Mouse (Mus musculus): ENCODE results near the gene Scrg1.

DNA sequence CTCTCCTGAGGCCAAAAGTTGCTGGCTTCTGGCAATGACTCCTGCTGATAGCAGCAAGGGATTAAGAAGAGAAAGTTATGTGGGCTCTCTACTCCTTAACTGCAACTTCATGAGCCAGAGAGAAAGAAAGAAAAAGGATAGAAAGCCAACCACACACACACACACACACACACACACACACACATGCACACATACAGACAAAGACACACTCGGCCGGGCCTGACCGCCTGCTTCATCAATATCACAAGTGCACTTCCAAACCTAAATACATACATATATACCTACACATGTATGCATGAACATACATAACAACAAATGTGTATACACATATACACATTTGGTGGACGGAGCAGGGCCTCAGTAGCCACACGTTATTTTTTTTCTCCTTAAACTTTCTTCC lies 15.1 kb downstream of the Scrg1 start:
- TF ChIP-seq CTCF (conservative IDR thresholded peaks at IDR 0.05 in 1 of 2, IDR thresholded peaks at IDR 0.05 in 1 of 2; ENCODE audit: low read depth in 2 of 2, low read length in 2 of 2) (no peak), ETS1 (conservative IDR thresholded peaks at IDR 0.05; ENCODE audit: low read depth, low read length) (no peak), MEF2A (IDR thresholded peaks at IDR 0.05; ENCODE audit: borderline replicate concordance, low read depth, low read length) (no peak), POLR2A (IDR thresholded peaks at IDR 0.05; ENCODE audit: low read depth, low read length) (no peak), EP300 (IDR thresholded peaks at IDR 0.05; ENCODE audit: low read length) (no peak), JUN (IDR thresholded peaks at IDR 0.05; ENCODE audit: insufficient read depth, low read depth, low read length) (no peak), NRF1 (IDR thresholded peaks at IDR 0.05; ENCODE audit: low read depth, low read length) (no peak), HCFC1 (IDR thresholded peaks at IDR 0.05; ENCODE audit: low read depth, low read length) (no peak), ZNF384 (IDR thresholded peaks at IDR 0.05; ENCODE audit: low read depth, low read length) (no peak), TCF12 (IDR thresholded peaks at IDR 0.05; ENCODE audit: low read depth, low read length) (no peak), MAZ (IDR thresholded peaks at IDR 0.05; ENCODE audit: low read depth, low read length) (no peak), UBTF (IDR thresholded peaks at IDR 0.05; ENCODE audit: low read depth, low read length) (no peak), SIN3A (IDR thresholded peaks at IDR 0.05; ENCODE audit: low read length) (no peak)
